Mouse (Mus musculus) heart, embryonic 14.5 days (tissue): ENCODE data around the gene Shtn1. TPM values are rescaled to one million over a fixed set of nuclear protein-coding genes. Genes with fewer than 3 reads are reported as not detected.

Experiments
- ATAC-seq: fragments of 200-750 bp; cut with Nextera tagmentation; 2 replicates; pipeline ENCODE4 v1.8.0; 2017; ENCODE audit warnings: low read depth, moderate TSS enrichment; ENCODE audit not compliant: insufficient number of reproducible peaks, insufficient read depth, low FRiP score
- H3K27ac ChIP-seq, 2 experiments: fragments of 200-500 bp in 1 of 2; fragments of 300-500 bp in 1 of 2; sonication (generic) in 1 of 2; replicated peaks in 1 of 2; 2 replicates each; pipeline ENCODE4 v1.5.1; 2012 to 2014; ENCODE audit warnings: low read depth in 2 of 2, low read length in 2 of 2, control low read depth in 1 of 2, mild to moderate bottlenecking in 1 of 2, mixed read lengths in 1 of 2; ENCODE audit not compliant: control insufficient read depth in 1 of 2, insufficient read depth in 1 of 2
- H3K27me3 ChIP-seq: fragments of 300-500 bp; sonication (generic); 2 replicates; pipeline ENCODE4 v1.6.1; 2014; ENCODE audit warnings: mild to moderate bottlenecking, low read length, control low read depth; ENCODE audit not compliant: control insufficient read depth, insufficient read depth
- H3K36me3 ChIP-seq: fragments of 300-500 bp; sonication (generic); 2 replicates; pipeline ENCODE4 v1.6.1; 2014; ENCODE audit warnings: mild to moderate bottlenecking, control low read depth, low read length, mixed read lengths; ENCODE audit not compliant: control insufficient read depth, insufficient read depth
- H3K4me1 ChIP-seq, 2 experiments: fragments of 200-500 bp in 1 of 2; fragments of 300-500 bp in 1 of 2; sonication (generic) in 1 of 2; 2 replicates each; pipeline ENCODE4 v1.6.1; 2012 to 2014; ENCODE audit warnings: low read length in 2 of 2, control low read depth in 1 of 2, mixed read lengths in 1 of 2; ENCODE audit not compliant: control insufficient read depth in 2 of 2, insufficient read depth in 2 of 2
- H3K4me2 ChIP-seq: fragments of 300-500 bp; sonication (generic); 2 replicates; pipeline ENCODE4 v1.6.1; 2014; ENCODE audit warnings: mild to moderate bottlenecking, low read length
- H3K4me3 ChIP-seq, 2 experiments: fragments of 200-500 bp in 1 of 2; fragments of 300-500 bp in 1 of 2; sonication (generic) in 1 of 2; 2 replicates each; pipeline ENCODE4 v1.5.1; 2012 to 2014; ENCODE audit warnings: low read length in 2 of 2, mild to moderate bottlenecking in 2 of 2, control low read depth in 1 of 2, low read depth in 1 of 2, moderate library complexity in 1 of 2; ENCODE audit not compliant: control insufficient read depth in 1 of 2, insufficient read depth in 1 of 2
- H3K9ac ChIP-seq: fragments of 300-500 bp; sonication (generic); 2 replicates; pipeline ENCODE4 v1.6.1; 2014; ENCODE audit warnings: mild to moderate bottlenecking, low read length
- H3K9me3 ChIP-seq: fragments of 300-500 bp; sonication (generic); 2 replicates; pipeline ENCODE4 v1.6.1; 2016; ENCODE audit warnings: low read length, control low read depth; ENCODE audit not compliant: control insufficient read depth
- WGBS: fragments of 180-500 bp; shearing (Covaris S2); extraction: QIAGEN DNeasy Blood & Tissue Kit; methylation state at CpG from one replicate; pipeline ENCODE4 v1.1.7; 2014; 5-methylcytosine and 5-hydroxymethylcytosine counted together
- polyA plus RNA-seq: library from polyadenylated mRNA; unstranded; fragments of >200 nt; fragmentation: Nextera tagmentation; extraction: Ambion mirVana; gene quantifications from 2 replicates; pipeline ENCODE4 v1.2.1, GENCODE M21; 2014

Gene Shtn1
- polyA plus RNA-seq = 0.86 and 1.0 TPM in 2 replicates

DNA sequence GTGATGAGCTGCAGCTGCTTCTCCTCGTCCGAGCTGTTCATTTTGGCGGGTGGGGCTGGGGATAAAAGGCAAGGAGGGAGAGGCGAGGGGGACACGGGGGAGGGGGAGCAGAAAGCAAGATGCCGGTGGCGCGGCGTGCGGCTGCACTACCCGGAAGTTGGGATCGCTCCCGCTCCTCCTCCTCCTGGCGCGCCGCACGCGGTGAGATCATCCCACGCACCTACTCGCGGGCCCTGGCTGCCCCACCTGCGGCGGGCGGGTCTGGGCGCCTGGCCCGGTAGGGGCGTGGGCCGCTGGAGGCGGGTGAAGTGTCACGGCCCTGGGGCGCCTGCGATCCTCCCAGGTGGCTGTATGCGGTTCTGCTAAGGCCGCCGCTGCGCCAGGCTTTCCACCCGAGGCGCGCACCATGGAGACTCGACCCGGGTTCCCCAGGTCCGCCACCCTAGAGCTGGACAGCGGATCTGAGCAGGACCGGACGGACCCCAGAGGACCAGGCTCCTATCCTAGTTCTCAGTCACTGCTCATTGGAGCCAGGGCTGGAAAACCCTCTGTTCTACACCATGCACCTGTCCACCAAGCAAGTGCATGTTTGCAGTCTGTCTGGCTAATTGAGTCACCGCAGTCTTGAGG is at the start of gene Shtn1:
Shtn1 (minus strand) TSS at position 629 of the 630 bp plus-strand sequence.
- WGBS = 0% methylated on average over 42 of the region's 46 CpGs
- H3K9me3 ChIP-seq = no peaks in the 10 kb centered on the region
- H3K27me3 ChIP-seq = peaks cover 52% of the 10 kb centered on the region
- peak within 1 kb of the TSS; percentile 99 for H3K4me2 ChIP-seq
- 0 out of 2 replicates have a peak, but pooled peaks have one; percentile 50 for ATAC-seq
- H3K4me3 ChIP-seq = peak within 1 kb of the TSS; percentile 51 to 62
- H3K36me3 ChIP-seq = no peaks in the 10 kb centered on the region
- no peak within 1 kb of the TSS for H3K27ac ChIP-seq
- H3K9ac ChIP-seq = peak within 1 kb of the TSS; percentile 59
- H3K4me1 ChIP-seq = peaks cover 0 to 2% of the 10 kb centered on the region in 2 experiments; a peak in 1 of 4 replicates

DNA sequence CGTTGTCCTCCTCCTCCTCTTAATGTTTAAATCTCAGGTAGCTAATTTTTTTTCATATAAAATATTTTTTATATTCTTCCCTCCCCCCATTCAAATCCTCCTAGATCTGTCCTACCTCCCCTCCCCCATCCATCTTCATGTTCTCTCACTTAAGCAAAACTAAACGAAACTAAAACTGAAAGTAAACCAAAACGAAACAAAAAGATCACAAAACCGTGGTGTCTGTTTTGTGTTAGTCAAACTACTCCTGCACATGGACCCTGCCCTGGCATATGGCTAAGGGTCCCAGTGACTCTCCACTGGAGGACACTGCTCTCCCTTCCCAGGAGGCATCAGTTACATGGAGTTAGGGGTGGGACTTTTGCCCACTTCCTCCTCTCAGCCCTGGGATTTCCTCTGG is 38.3 kb upstream of the Shtn1 start:
- WGBS = 61% methylated on average over 4 of the region's 4 CpGs
- H3K4me1 ChIP-seq = no peaks in the 10 kb centered on the region

DNA sequence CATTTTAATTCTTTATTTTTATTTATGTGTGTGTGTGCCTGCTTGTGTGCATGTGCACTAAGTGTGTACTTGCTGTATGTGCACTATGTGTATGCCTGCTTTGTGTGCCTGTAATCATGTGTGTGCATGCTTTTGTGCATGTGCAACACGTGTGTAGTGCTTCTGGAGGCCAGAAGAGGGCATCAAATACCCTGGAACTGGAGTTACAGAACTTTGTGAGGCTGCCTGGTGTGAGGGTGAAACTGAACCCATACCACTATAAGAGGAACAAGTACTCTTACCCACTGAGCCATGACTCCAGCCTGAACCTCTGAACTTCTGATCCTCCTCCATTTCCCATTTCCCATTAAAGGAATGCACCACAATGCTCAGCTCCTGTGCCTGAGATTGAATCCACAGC is 34.0 kb upstream of the Shtn1 start:
- Histone ChIP-seq H3K27me3 (no peaks in the 10 kb centered on the region), H3K9me3 (no peaks in the 10 kb centered on the region), H3K4me2 (no peak overlapping the region), H3K4me3 (no peak overlapping the region), H3K9ac (no peak overlapping the region), H3K27ac (no peak overlapping the region), H3K4me1 (no peaks in the 10 kb centered on the region), H3K36me3 (no peaks in the 10 kb centered on the region)
- 29% methylated on average over 1 of the region's 1 CpGs for WGBS
- no peak for ATAC-seq

More for the DNA sequence above, 38.3 kb upstream of the Shtn1 start:
- H3K27ac ChIP-seq = no peak overlapping the region
- H3K9me3 ChIP-seq = no peaks in the 10 kb centered on the region
- no peaks in the 10 kb centered on the region for H3K27me3 ChIP-seq
- no peak for ATAC-seq
- no peak overlapping the region for H3K4me3 ChIP-seq
- H3K4me2 ChIP-seq = peak overlapping the region; percentile 5; the same call in 1 of the 2 replicates
- H3K9ac ChIP-seq = no peak overlapping the region
- no peaks in the 10 kb centered on the region for H3K36me3 ChIP-seq

DNA sequence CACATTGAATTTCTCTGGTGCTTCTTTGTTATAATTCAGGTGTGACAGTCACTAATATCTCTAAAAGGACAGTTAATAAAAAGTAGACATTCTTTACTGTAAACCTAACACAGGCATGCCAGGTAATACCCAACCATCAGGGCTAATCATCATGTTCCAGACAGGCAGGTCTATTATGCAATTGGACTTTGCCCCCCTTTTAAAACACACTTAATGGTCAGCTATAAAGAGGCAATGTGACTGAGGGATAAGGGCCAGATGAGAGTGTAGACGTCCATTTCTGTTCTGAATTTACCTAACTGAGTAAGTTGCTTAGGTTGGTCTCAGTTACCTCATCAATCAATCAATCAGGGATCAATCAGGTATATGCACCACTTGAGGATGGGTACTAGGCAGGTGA is 22.4 kb upstream of the Shtn1 start:
- 46% methylated on average over 1 of the region's 1 CpGs for WGBS
- H3K4me3 ChIP-seq = no peak overlapping the region
- no peaks in the 10 kb centered on the region; the same call in 1 of the 2 replicates for H3K9me3 ChIP-seq
- H3K4me2 ChIP-seq = no peak overlapping the region
- no peak overlapping the region for H3K9ac ChIP-seq
- H3K36me3 ChIP-seq = no peaks in the 10 kb centered on the region
- ATAC-seq = no peak
- no peaks in the 10 kb centered on the region for H3K4me1 ChIP-seq
- H3K27me3 ChIP-seq = no peaks in the 10 kb centered on the region
- no peak overlapping the region for H3K27ac ChIP-seq

DNA sequence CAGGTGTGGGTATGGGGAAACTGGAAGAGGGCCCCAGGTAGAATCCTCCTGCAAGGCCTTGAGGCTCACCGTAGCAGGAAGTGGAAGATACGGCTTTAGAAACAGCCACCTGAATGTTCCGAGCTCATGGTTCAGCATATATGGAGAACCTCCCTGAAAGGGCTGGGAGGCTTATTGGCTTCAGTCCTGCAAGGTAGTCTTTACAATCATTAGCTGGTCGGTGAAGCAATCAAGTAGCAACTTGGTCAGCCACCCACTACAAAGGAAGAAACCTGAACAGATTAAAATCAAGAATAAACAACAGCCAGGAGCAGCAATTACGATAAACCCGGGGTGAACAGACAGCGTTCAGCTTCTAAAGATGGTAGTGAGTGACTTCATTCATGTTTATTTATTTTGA is 16.4 kb upstream of the Shtn1 start:
- Histone ChIP-seq H3K4me2 (no peak overlapping the region), H3K4me1 (no peaks in the 10 kb centered on the region), H3K9me3 (no peaks in the 10 kb centered on the region), H3K9ac (no peak overlapping the region), H3K27ac (no peak overlapping the region), H3K4me3 (no peak overlapping the region), H3K36me3 (no peaks in the 10 kb centered on the region), H3K27me3 (no peaks in the 10 kb centered on the region)
- WGBS = 81% methylated on average over 7 of the region's 7 CpGs
- ATAC-seq = no peak

DNA sequence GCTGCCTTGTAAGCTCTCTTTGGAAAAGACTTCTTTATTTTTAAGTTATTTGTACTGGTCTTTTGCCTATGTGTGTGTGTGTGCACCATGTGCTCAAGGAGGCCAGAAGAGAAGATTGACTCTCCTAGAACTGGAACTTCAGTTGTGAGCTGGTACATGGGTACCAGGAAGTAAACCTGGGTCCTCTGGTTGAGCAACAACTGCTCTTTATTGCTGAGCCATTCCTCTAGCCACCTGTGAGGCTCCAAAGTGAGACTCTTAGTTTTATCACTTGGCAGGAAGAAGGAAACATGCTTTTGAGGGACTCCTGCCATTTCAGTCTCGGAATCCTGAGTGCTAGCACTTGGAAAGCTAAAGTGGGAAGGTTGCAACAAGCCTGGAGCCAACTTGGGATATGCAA is 14.4 kb upstream of the Shtn1 start:
- H3K4me2 ChIP-seq = no peak overlapping the region
- 29% methylated on average over 1 of the region's 1 CpGs for WGBS
- no peak overlapping the region for H3K4me3 ChIP-seq
- no peaks in the 10 kb centered on the region for H3K36me3 ChIP-seq
- H3K27me3 ChIP-seq = no peaks in the 10 kb centered on the region
- no peaks in the 10 kb centered on the region for H3K9me3 ChIP-seq
- ATAC-seq = no peak
- H3K9ac ChIP-seq = no peak overlapping the region
- H3K27ac ChIP-seq = no peak overlapping the region
- H3K4me1 ChIP-seq = no peaks in the 10 kb centered on the region

DNA sequence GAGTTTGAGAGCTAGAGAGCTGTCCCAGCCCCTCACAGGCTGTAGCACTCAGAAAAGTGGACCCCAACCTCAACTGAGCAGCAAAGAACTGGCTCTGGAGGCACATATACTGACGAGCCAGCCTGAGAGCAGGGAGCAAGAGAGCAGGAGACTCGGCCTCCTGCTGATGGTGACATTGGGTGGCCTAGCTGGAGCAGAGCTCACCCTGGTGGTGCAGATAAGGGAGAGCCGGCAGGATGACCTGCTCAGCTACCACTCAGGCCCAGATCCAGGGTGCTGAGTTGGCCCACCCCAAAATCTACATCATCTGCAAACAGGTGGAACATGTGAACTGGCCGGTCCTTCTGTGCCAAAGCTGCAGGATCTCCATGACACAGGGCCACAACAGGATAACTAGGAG is 8.4 kb upstream of the Shtn1 start:
- Histone ChIP-seq H3K27ac (no peak overlapping the region), H3K36me3 (no peaks in the 10 kb centered on the region), H3K4me3 (no peak overlapping the region), H3K4me2 (no peak overlapping the region), H3K9ac (no peak overlapping the region), H3K9me3 (no peaks in the 10 kb centered on the region), H3K4me1 (no peaks in the 10 kb centered on the region), H3K27me3 (no peaks in the 10 kb centered on the region)
- WGBS = 37% methylated on average over 4 of the region's 4 CpGs
- ATAC-seq = no peak

DNA sequence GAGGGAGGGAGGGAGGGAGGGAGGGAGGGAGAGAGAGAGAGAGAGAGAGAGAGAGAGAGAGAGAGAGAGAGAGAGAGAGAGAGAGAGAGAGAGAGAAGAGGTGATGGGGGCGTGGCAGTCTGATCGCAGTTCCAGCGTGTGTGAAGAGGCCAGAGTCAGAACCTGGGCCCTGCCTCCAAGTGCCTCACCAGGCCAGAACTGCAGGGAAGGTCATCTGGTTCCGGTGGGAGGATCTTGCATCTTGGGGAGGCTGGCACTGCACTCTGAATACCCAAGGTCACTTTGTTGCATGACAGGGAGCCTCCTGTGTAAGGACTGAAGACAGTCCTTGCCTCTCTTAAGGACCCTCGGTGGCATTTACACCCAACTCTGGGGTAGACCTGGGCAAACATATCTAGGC is 231 bp upstream of the Shtn1 start:
- ATAC-seq = no peak
- Histone ChIP-seq H3K4me2 (peak overlapping the region; percentile 99; the same call in 1 of the 2 replicates), H3K27me3 (peaks cover 52% of the 10 kb centered on the region), H3K9ac (no peak overlapping the region), H3K9me3 (no peaks in the 10 kb centered on the region), H3K27ac (no peak overlapping the region), H3K4me3 (peak overlapping the region in 1 of 2 experiments; percentile 62; a peak in 1 of 4 replicates), H3K4me1 (peaks cover 0 to 2% of the 10 kb centered on the region in 2 experiments; a peak in 1 of 4 replicates), H3K36me3 (no peaks in the 10 kb centered on the region)
- WGBS = 15% methylated on average over 4 of the region's 5 CpGs
